Mouse (Mus musculus) testis, postnatal 14 days (tissue): ENCODE results near the gene Lsp1.

Experiments used
- DNase-seq: peaks from one replicate; pipeline ENCODE4 v3.0.0; 2021; ENCODE audit warnings: low spot score

The Lsp1 gene

GRCm38 (mm10) chr7:142460636-142461077 lies at the start of gene Lsp1:
Gene Lsp1 (plus strand): TSS chr7:142460809.
- no peak for DNase-seq

- DNase-seq: no peak
These were observed 47.3 kb upstream of the Lsp1 start for GRCm38 (mm10) chr7:142413285-142413684.

GRCm38 (mm10) chr7:142415314-142415713 lies 45.3 kb upstream of the Lsp1 start:
- DNase-seq: no peak

- no peak for DNase-seq
These were observed 44.4 kb upstream of the Lsp1 start for GRCm38 (mm10) chr7:142416225-142416624.

- no peak for DNase-seq
These were observed 42.6 kb upstream of the Lsp1 start for GRCm38 (mm10) chr7:142418027-142418426.

- no peak for DNase-seq
These were observed 41.9 kb upstream of the Lsp1 start for GRCm38 (mm10) chr7:142418679-142419078.

- no peak for DNase-seq
These were observed 40.7 kb upstream of the Lsp1 start for GRCm38 (mm10) chr7:142419887-142420286.

GRCm38 (mm10) chr7:142421826-142422225 lies 38.8 kb upstream of the Lsp1 start:
- DNase-seq: no peak

GRCm38 (mm10) chr7:142425641-142426213 lies 34.9 kb upstream of the Lsp1 start:
- no peak for DNase-seq

- no peak for DNase-seq
These were observed 32.4 kb upstream of the Lsp1 start for GRCm38 (mm10) chr7:142428213-142428612.

- no peak for DNase-seq
These were observed 30.4 kb upstream of the Lsp1 start for GRCm38 (mm10) chr7:142430160-142430678.

GRCm38 (mm10) chr7:142431106-142431505 lies 29.5 kb upstream of the Lsp1 start:
- DNase-seq: no peak

GRCm38 (mm10) chr7:142433623-142434022 lies 27.0 kb upstream of the Lsp1 start:
- no peak for DNase-seq

- DNase-seq: no peak
These were observed 26.3 kb upstream of the Lsp1 start, which contains the start of gene Syt8 for GRCm38 (mm10) chr7:142434137-142434865. Gene Syt8 (plus strand): TSS chr7:142434850.

- DNase-seq: peak; percentile 59
These were observed 25.1 kb upstream of the Lsp1 start for GRCm38 (mm10) chr7:142435524-142435923.

- DNase-seq: peak; percentile 39
These were observed 23.3 kb upstream of the Lsp1 start for GRCm38 (mm10) chr7:142437324-142437723.

- no peak for DNase-seq
These were observed 20.6 kb upstream of the Lsp1 start for GRCm38 (mm10) chr7:142439966-142440365.

GRCm38 (mm10) chr7:142440657-142441114 lies 19.9 kb upstream of the Lsp1 start:
- peak; percentile 31 for DNase-seq

GRCm38 (mm10) chr7:142441585-142441984 lies 19.0 kb upstream of the Lsp1 start, which contains the start of gene Tnni2:
Gene Tnni2 (plus strand): TSS chr7:142441808.
- DNase-seq: no peak

GRCm38 (mm10) chr7:142442081-142442907 lies 18.3 kb upstream of the Lsp1 start:
- no peak for DNase-seq

- DNase-seq: no peak
These were observed 17.6 kb upstream of the Lsp1 start for GRCm38 (mm10) chr7:142442908-142443420.

- no peak for DNase-seq
These were observed 17.1 kb upstream of the Lsp1 start for GRCm38 (mm10) chr7:142443474-142443873.
